Mouse (Mus musculus) CH12.LX (cell line): Measurements from ENCODE around the gene 4933415A04Rik. TPM values are rescaled to one million over a fixed set of nuclear protein-coding genes. Genes with fewer than 3 reads are reported as not detected.

ENCODE experiments used
- DNase-seq: peaks from one replicate; pipeline ENCODE4 v3.0.0-alpha.2; 2013; ENCODE audit errors: extremely low read depth
- H3K27ac ChIP-seq: 2 replicates; pipeline ENCODE4 v1.5.1; 2012; ENCODE audit warnings: low read depth, mild to moderate bottlenecking, control low read depth, moderate library complexity; ENCODE audit not compliant: insufficient read depth
- H3K27me3 ChIP-seq: replicated peaks from 2 replicates; pipeline ENCODE3; 2012; ENCODE audit warnings: inconsistent platforms
- H3K36me3 ChIP-seq, 2 experiments: replicated peaks in 1 of 2; 2 replicates each; pipeline versions ENCODE3 to v1.6.1; 2012; ENCODE audit warnings: inconsistent platforms in 1 of 2, low read length in 1 of 2, mild to moderate bottlenecking in 1 of 2, mixed read lengths in 1 of 2, moderate library complexity in 1 of 2; ENCODE audit not compliant: control insufficient read depth in 1 of 2, insufficient read depth in 1 of 2
- H3K4me1 ChIP-seq, 2 experiments: 2 replicates each; pipeline ENCODE4 v1.6.1; 2012; ENCODE audit warnings: inconsistent platforms in 1 of 2, moderate library complexity in 1 of 2; ENCODE audit not compliant: insufficient read depth in 2 of 2, control insufficient read depth in 1 of 2
- H3K4me2 ChIP-seq: 2 replicates; pipeline ENCODE4 v1.6.1; 2012; ENCODE audit warnings: low read depth, mild to moderate bottlenecking, control low read depth; ENCODE audit not compliant: poor library complexity, insufficient read depth, severe bottlenecking
- H3K4me3 ChIP-seq, 3 experiments: fragments of 150-350 bp in 1 of 3; sonication (generic) in 1 of 3; replicated peaks in 1 of 3; 2 replicates each; pipeline versions ENCODE3 to v1.5.1; 2011 to 2012; ENCODE audit warnings: low read depth in 2 of 3, low read length in 2 of 3, mild to moderate bottlenecking in 2 of 3, moderate library complexity in 2 of 3, control low read depth in 1 of 3, improper control_type of control experiment in 1 of 3, inconsistent platforms in 1 of 3, mixed read lengths in 1 of 3; ENCODE audit not compliant: poor library complexity in 1 of 3
- H3K79me2 ChIP-seq: replicated peaks from 2 replicates; pipeline ENCODE4 v1.6.1; 2012; ENCODE audit warnings: mild to moderate bottlenecking, moderate library complexity; ENCODE audit not compliant: control insufficient read depth, poor library complexity, insufficient read depth, severe bottlenecking; ENCODE audit errors: extremely low read depth
- H3K9ac ChIP-seq: 2 replicates; pipeline ENCODE4 v1.6.1; 2012; ENCODE audit warnings: low read depth, mild to moderate bottlenecking, control low read depth, moderate library complexity; ENCODE audit not compliant: insufficient read depth
- H3K9me3 ChIP-seq: replicated peaks from 2 replicates; pipeline ENCODE3; 2012; ENCODE audit warnings: low read length, inconsistent platforms, mixed read lengths
- BHLHE40 ChIP-seq: IDR thresholded peaks from 2 replicates; pipeline ENCODE4 v1.6.1; 2011; ENCODE audit warnings: mild to moderate bottlenecking, low read depth, low read length, improper control_type of control experiment
- CHD1 ChIP-seq: IDR thresholded peaks from 2 replicates; pipeline ENCODE4 v1.6.1; 2012; ENCODE audit warnings: low read depth, low read length, improper control_type of control experiment, inconsistent platforms
- CHD2 ChIP-seq: IDR thresholded peaks from 2 replicates; pipeline ENCODE4 v1.6.1; 2011; ENCODE audit warnings: low read length, improper control_type of control experiment
- CTCF ChIP-seq, 2 experiments: IDR thresholded peaks in 1 of 2; conservative IDR thresholded peaks in 1 of 2; 2 replicates each; pipeline ENCODE4 v1.5.1; 2011 to 2012; ENCODE audit warnings: low read depth in 2 of 2, low read length in 2 of 2, improper control_type of control experiment in 1 of 2, inconsistent platforms in 1 of 2, mild to moderate bottlenecking in 1 of 2, moderate library complexity in 1 of 2
- E2F4 ChIP-seq: IDR thresholded peaks from 2 replicates; pipeline ENCODE4 v1.6.1; 2011; ENCODE audit warnings: low read depth, low read length, improper control_type of control experiment; ENCODE audit not compliant: insufficient replicate concordance
- EP300 ChIP-seq: IDR thresholded peaks from 2 replicates; pipeline ENCODE4 v1.6.1; 2011; ENCODE audit warnings: low read length, improper control_type of control experiment
- ETS1 ChIP-seq: conservative IDR thresholded peaks from 2 replicates; pipeline ENCODE4 v1.6.1; 2012; ENCODE audit warnings: low read depth, mild to moderate bottlenecking, inconsistent platforms, low read length, improper control_type of control experiment, moderate library complexity
- HCFC1 ChIP-seq: IDR thresholded peaks from 2 replicates; pipeline ENCODE4 v1.6.1; 2012; ENCODE audit warnings: low read depth, mild to moderate bottlenecking, inconsistent platforms, low read length, improper control_type of control experiment
- JUND ChIP-seq: conservative IDR thresholded peaks from 2 replicates; pipeline ENCODE4 v1.6.1; 2011; ENCODE audit warnings: low read depth, low read length, improper control_type of control experiment
- KAT2A ChIP-seq: IDR thresholded peaks from 2 replicates; pipeline ENCODE4 v1.6.1; 2012; ENCODE audit warnings: low read length, improper control_type of control experiment, inconsistent platforms; ENCODE audit not compliant: insufficient replicate concordance
- MXI1 ChIP-seq: IDR thresholded peaks from 2 replicates; pipeline ENCODE4 v1.6.1; 2011; ENCODE audit warnings: mild to moderate bottlenecking, low read depth, low read length, improper control_type of control experiment
- NELFE ChIP-seq: IDR thresholded peaks from 2 replicates; pipeline ENCODE4 v1.6.1; 2011; ENCODE audit warnings: low read depth, low read length, improper control_type of control experiment
- NRF1 ChIP-seq: IDR thresholded peaks from 2 replicates; pipeline ENCODE4 v1.6.1; 2014; ENCODE audit warnings: low read depth, mild to moderate bottlenecking, inconsistent platforms, low read length, improper control_type of control experiment, moderate library complexity
- RAD21 ChIP-seq: IDR thresholded peaks from 2 replicates; pipeline ENCODE4 v1.6.1; 2011; ENCODE audit warnings: low read depth, mild to moderate bottlenecking, low read length, improper control_type of control experiment, moderate library complexity
- RCOR1 ChIP-seq: conservative IDR thresholded peaks from 2 replicates; pipeline ENCODE4 v1.6.1; 2012; ENCODE audit warnings: low read depth, mild to moderate bottlenecking, inconsistent platforms, low read length, improper control_type of control experiment
- SIN3A ChIP-seq: IDR thresholded peaks from 2 replicates; pipeline ENCODE4 v1.6.1; 2012; ENCODE audit warnings: low read length, improper control_type of control experiment, inconsistent platforms
- SMC3 ChIP-seq: IDR thresholded peaks from 2 replicates; pipeline ENCODE4 v1.6.1; 2011; ENCODE audit warnings: low read depth, low read length, improper control_type of control experiment
- TBP ChIP-seq: conservative IDR thresholded peaks from 2 replicates; pipeline ENCODE4 v1.6.1; 2011; ENCODE audit warnings: low read depth, low read length, improper control_type of control experiment
- USF2 ChIP-seq: conservative IDR thresholded peaks from 2 replicates; pipeline ENCODE4 v1.6.1; 2011; ENCODE audit warnings: low read depth, low read length, improper control_type of control experiment
- ZMIZ1 ChIP-seq: IDR thresholded peaks from 2 replicates; pipeline ENCODE4 v1.6.1; 2012; ENCODE audit warnings: low read depth, mild to moderate bottlenecking, inconsistent platforms, low read length, improper control_type of control experiment
- ZNF384 ChIP-seq: IDR thresholded peaks from 2 replicates; pipeline ENCODE4 v1.6.1; 2012; ENCODE audit warnings: low read depth, low read length, improper control_type of control experiment, inconsistent platforms
- dilution Hi-C: fragments of 300-500 bp; cut with MboI; formaldehyde crosslinking; loops from 2 replicates; pipeline ENCODE4 v1.14.3; 2020; ENCODE audit warnings: low sequenced_read_pairs; ENCODE audit not compliant: extremely low pct_unique_long_range_greater_than_20kb, extremely low pct_ligation_motif_present
- in situ Hi-C: fragments of 300-500 bp; cut with MboI; formaldehyde crosslinking; loops from 3 replicates; pipeline ENCODE4 v1.14.3; 2019; ENCODE audit warnings: low sequenced_read_pairs, low pct_ligation_motif_present, low pct_unique_long_range_greater_than_20kb, mixed read lengths
- polyA plus RNA-seq: library from polyadenylated mRNA; unstranded; fragments of >175 nt; gene quantifications from 2 replicates; pipeline ENCODE4 v1.2.1, GENCODE M21; 2012; ENCODE audit warnings: low read depth; ENCODE audit not compliant: insufficient read length
- total RNA-seq, 2 experiments: library from RNA; depleted of rRNA; stranded (reverse); fragments of 300-350 nt in 1 of 2; fragments of >200 nt in 1 of 2; gene quantifications; 2 replicates each; pipeline ENCODE4 v1.2.3; 2012 to 2014

4933415A04Rik gene
- total and polyA plus RNA-seq, 3 experiments: not detected

DNA sequence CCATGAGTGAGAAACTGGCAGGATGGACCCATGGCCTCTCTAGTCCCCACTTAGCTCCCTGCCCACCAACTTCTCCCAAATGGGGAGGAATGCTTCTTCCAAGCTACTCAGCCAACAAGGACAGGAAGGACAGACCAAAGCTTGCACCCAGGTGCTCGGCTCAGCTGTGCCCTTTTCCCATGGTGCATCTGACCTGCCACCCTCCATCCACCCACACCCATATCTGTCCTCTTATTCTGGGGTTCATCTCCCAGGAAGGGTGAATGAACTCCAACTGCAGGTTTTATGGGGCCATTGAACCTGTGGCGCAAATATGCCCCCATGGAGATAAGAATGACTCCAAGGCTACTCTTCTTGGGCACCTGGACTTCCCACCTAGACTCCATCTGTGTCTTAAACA is 17.4 kb downstream of the 4933415A04Rik start:
- dilution Hi-C loops (no loop called here), in situ Hi-C loops (no loop called here)
- H3K36me3 ChIP-seq: no peaks in the 10 kb centered on the region
- no peaks in the 10 kb centered on the region for H3K27me3 ChIP-seq
- no peaks in the 10 kb centered on the region for H3K9me3 ChIP-seq
- H3K4me3 ChIP-seq: no peak overlapping the region
- no peak overlapping the region for H3K4me2 ChIP-seq
- no peak overlapping the region for H3K9ac ChIP-seq
- H3K27ac ChIP-seq: no peak overlapping the region
- no peak for TF ChIP-seq USF2
- TF ChIP-seq CTCF (conservative IDR thresholded peaks at IDR 0.05 in 1 of 2, IDR thresholded peaks at IDR 0.05 in 1 of 2; ENCODE audit: low read depth in 2 of 2, low read length in 2 of 2): 0 out of 4 replicates have a peak, but pooled peaks of 1 of the 2 experiments have one; percentile 6
- TF ChIP-seq, all 38 proteins: peak for 1
- Histone ChIP-seq H3K79me2 (no peaks in the 10 kb centered on the region), H3K4me1 (no peaks in the 10 kb centered on the region)
- DNase-seq: no peak

DNA sequence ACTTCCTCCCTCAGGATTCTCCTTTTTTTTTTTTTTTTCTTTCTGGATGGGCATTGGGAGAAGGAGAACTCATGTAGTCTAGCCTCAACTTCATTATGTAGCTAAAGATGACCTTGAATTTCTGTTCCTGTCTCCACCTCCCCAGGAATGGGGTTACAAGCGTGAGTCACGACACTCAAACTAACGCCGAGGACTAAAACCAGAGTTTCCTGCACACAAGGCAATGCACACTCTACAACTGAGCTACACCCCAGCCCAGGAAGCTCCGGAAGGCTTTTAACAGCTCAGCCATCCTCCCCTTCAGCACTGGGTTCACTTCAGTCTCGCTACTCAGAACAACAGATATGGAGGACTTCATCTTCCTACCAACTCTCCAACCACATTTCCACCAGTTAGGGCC is 18.1 kb downstream of the 4933415A04Rik start:
- in situ Hi-C loops (no loop called here), dilution Hi-C loops (no loop called here)
- Histone ChIP-seq H3K4me3 (no peak overlapping the region), H3K9ac (no peak overlapping the region), H3K79me2 (no peaks in the 10 kb centered on the region), H3K27ac (no peak overlapping the region), H3K36me3 (no peaks in the 10 kb centered on the region), H3K4me1 (no peaks in the 10 kb centered on the region), H3K27me3 (no peaks in the 10 kb centered on the region), H3K9me3 (no peaks in the 10 kb centered on the region), H3K4me2 (no peak overlapping the region)
- TF ChIP-seq KAT2A: no peak
- TF ChIP-seq NRF1: no peak
- no peak for TF ChIP-seq E2F4
- TF ChIP-seq HCFC1: no peak
- no peak for TF ChIP-seq RCOR1
- no peak for DNase-seq

DNA sequence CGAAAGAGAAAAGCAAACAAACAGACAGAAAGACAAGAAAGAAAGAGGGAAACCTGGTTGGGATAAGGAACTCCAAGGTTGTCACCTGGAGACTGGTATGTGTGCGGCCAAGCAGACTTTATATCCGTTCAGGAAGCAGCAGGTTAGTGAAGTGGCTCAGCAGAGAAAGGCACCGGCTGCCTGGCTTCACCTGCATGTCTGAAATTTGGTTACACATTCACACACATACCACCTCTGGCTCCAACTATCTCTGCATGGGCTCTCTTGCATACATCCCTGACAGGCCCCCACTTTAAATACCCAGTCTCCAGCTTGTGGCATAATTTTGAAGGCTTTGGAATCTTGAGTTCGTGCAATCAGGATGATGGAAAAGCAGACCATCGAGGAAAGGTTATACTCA is 19.0 kb downstream of the 4933415A04Rik start:
- Histone ChIP-seq H3K9me3 (no peaks in the 10 kb centered on the region), H3K9ac (no peak overlapping the region), H3K4me3 (no peak overlapping the region), H3K27ac (no peak overlapping the region), H3K36me3 (no peaks in the 10 kb centered on the region), H3K4me1 (no peaks in the 10 kb centered on the region), H3K79me2 (no peaks in the 10 kb centered on the region), H3K27me3 (no peaks in the 10 kb centered on the region), H3K4me2 (no peak overlapping the region)
- TF ChIP-seq RAD21 (no peak), SMC3 (no peak), HCFC1 (no peak), TBP (no peak), ZMIZ1 (no peak), KAT2A (no peak), BHLHE40 (no peak), JUND (no peak), ETS1 (no peak), EP300 (no peak), SIN3A (no peak), ZNF384 (no peak), CHD2 (no peak), NRF1 (no peak), CHD1 (no peak), NELFE (no peak), CTCF (conservative IDR thresholded peaks at IDR 0.05 in 1 of 2, IDR thresholded peaks at IDR 0.05 in 1 of 2; ENCODE audit: low read depth in 2 of 2, low read length in 2 of 2) (no peak), MXI1 (no peak)
- DNase-seq: no peak
- dilution Hi-C loops: no loop called here
- in situ Hi-C loops: no loop called here
